Mouse (Mus musculus) forebrain, embryonic 14.5 days (tissue): ENCODE data around the gene B230217C12Rik. TPM values are rescaled to one million over a fixed set of nuclear protein-coding genes. Genes with fewer than 3 reads are reported as not detected.

ENCODE experiments used
- ATAC-seq: fragments of 200-750 bp; cut with Nextera tagmentation; 2 replicates; pipeline ENCODE4 v1.8.0; 2017; ENCODE audit warnings: mild to moderate bottlenecking, moderate library complexity
- DNase-seq: peaks from one replicate; pipeline ENCODE4 v3.0.0-alpha.2; 2015; ENCODE audit warnings: low spot score
- H3K27ac ChIP-seq: fragments of 300-500 bp; sonication (generic); 2 replicates; pipeline ENCODE4 v1.5.1; 2014; ENCODE audit warnings: low read depth, mild to moderate bottlenecking, control low read depth, low read length, moderate library complexity
- H3K27me3 ChIP-seq: fragments of 300-500 bp; sonication (generic); replicated peaks from 2 replicates; pipeline ENCODE4 v1.6.1; 2014; ENCODE audit warnings: low read length, control low read depth, mixed read lengths; ENCODE audit not compliant: control insufficient read depth, insufficient read depth
- H3K36me3 ChIP-seq: fragments of 300-500 bp; sonication (generic); 2 replicates; pipeline ENCODE4 v1.6.1; 2014; ENCODE audit warnings: low read length, control low read depth; ENCODE audit not compliant: control insufficient read depth, insufficient read depth
- H3K4me1 ChIP-seq: fragments of 300-500 bp; sonication (generic); 2 replicates; pipeline ENCODE4 v1.6.1; 2014; ENCODE audit warnings: antibody characterized with exemption, low read length, control low read depth; ENCODE audit not compliant: control insufficient read depth, insufficient read depth
- H3K4me2 ChIP-seq: fragments of 300-500 bp; sonication (generic); 2 replicates; pipeline ENCODE4 v1.6.1; 2014; ENCODE audit warnings: mild to moderate bottlenecking, control low read depth, low read length
- H3K4me3 ChIP-seq: fragments of 300-500 bp; sonication (generic); 2 replicates; pipeline ENCODE4 v1.5.1; 2014; ENCODE audit warnings: low read depth, low read length, control low read depth
- H3K9ac ChIP-seq: fragments of 300-500 bp; sonication (generic); 2 replicates; pipeline ENCODE4 v1.6.1; 2014; ENCODE audit warnings: mild to moderate bottlenecking, low read length, control low read depth, moderate library complexity
- H3K9me3 ChIP-seq: fragments of 300-500 bp; sonication (generic); replicated peaks from 2 replicates; pipeline ENCODE4 v1.6.1; 2016; ENCODE audit warnings: low read length, control low read depth, mixed read lengths; ENCODE audit not compliant: control insufficient read depth
- WGBS: fragments of 180-500 bp; shearing (Covaris S2); extraction: QIAGEN DNeasy Blood & Tissue Kit; methylation state at CpG from one replicate; pipeline ENCODE4 v1.1.7; 2014; 5-methylcytosine and 5-hydroxymethylcytosine counted together
- polyA plus RNA-seq: library from polyadenylated mRNA; unstranded; fragments of >200 nt; fragmentation: Nextera tagmentation; extraction: Ambion mirVana; gene quantifications from 2 replicates; pipeline ENCODE4 v1.2.1, GENCODE M21; 2014

The B230217C12Rik gene
- polyA plus RNA-seq, result 20.3 and 21.5 TPM in 2 replicates

GRCm38 (mm10) chr11:97840539-97840954 lies at the start of gene B230217C12Rik:
Gene B230217C12Rik, plus strand, starts transcription at chr11:97840780.
- Histone ChIP-seq H3K36me3 (peaks cover 26% of the 10 kb centered on the region), H3K4me3 (peak within 1 kb of the TSS; percentile 40), H3K9me3 (no peaks in the 10 kb centered on the region), H3K27ac (peak within 1 kb of the TSS; percentile 81), H3K9ac (peak within 1 kb of the TSS; percentile 67), H3K4me1 (peaks cover 9% of the 10 kb centered on the region; the same call in 1 of the 2 replicates), H3K4me2 (peak within 1 kb of the TSS; percentile 54), H3K27me3 (no peaks in the 10 kb centered on the region)
- ATAC-seq, result peak; percentile 43
- DNase-seq, result peak; percentile 64
- whole genome bisulfite sequencing, result under 1% methylated on average over 6 of the region's 6 CpGs

- no peak for ATAC-seq
- Histone ChIP-seq H3K4me1 (no peaks in the 10 kb centered on the region), H3K9me3 (no peaks in the 10 kb centered on the region), H3K27ac (no peak overlapping the region), H3K4me2 (no peak overlapping the region), H3K27me3 (no peaks in the 10 kb centered on the region), H3K4me3 (no peak overlapping the region), H3K9ac (no peak overlapping the region), H3K36me3 (no peaks in the 10 kb centered on the region)
- peak; percentile 76 for DNase-seq
- WGBS, result 6% methylated on average over 2 of the region's 2 CpGs
These were observed 47.4 kb upstream of the B230217C12Rik start for GRCm38 (mm10) chr11:97793165-97793564.

- no peak for ATAC-seq
- peaks cover 11% of the 10 kb centered on the region for H3K4me1 ChIP-seq
- no peaks in the 10 kb centered on the region for H3K27me3 ChIP-seq
- no peaks in the 10 kb centered on the region for H3K9me3 ChIP-seq
- 5% methylated on average over 6 of the region's 6 CpGs for WGBS
- H3K4me3 ChIP-seq, result no peak overlapping the region
- peak; percentile 69 for DNase-seq
- H3K27ac ChIP-seq, result no peak overlapping the region
- H3K9ac ChIP-seq, result no peak overlapping the region
- H3K36me3 ChIP-seq, result no peaks in the 10 kb centered on the region
- H3K4me2 ChIP-seq, result no peak overlapping the region
These were observed 43.7 kb upstream of the B230217C12Rik start for GRCm38 (mm10) chr11:97796910-97797309.

GRCm38 (mm10) chr11:97797369-97798082 lies 43.1 kb upstream of the B230217C12Rik start:
- Histone ChIP-seq H3K9me3 (no peaks in the 10 kb centered on the region), H3K27me3 (no peaks in the 10 kb centered on the region), H3K4me3 (no peak overlapping the region), H3K27ac (no peak overlapping the region), H3K36me3 (no peaks in the 10 kb centered on the region), H3K9ac (no peak overlapping the region), H3K4me1 (peaks cover 17% of the 10 kb centered on the region), H3K4me2 (no peak overlapping the region)
- DNase-seq (no peak), ATAC-seq (no peak)
- whole genome bisulfite sequencing, result 60% methylated on average over 15 of the region's 15 CpGs

- no peak overlapping the region for H3K9ac ChIP-seq
- 0 out of 2 replicates have a peak overlapping the region, but pooled peaks have one; percentile 98 for H3K4me3 ChIP-seq
- H3K9me3 ChIP-seq, result no peaks in the 10 kb centered on the region
- H3K27ac ChIP-seq, result no peak overlapping the region
- no peaks in the 10 kb centered on the region for H3K27me3 ChIP-seq
- WGBS, result 29% methylated on average over 8 of the region's 8 CpGs
- peaks cover 18% of the 10 kb centered on the region for H3K4me1 ChIP-seq
- no peaks in the 10 kb centered on the region for H3K36me3 ChIP-seq
- no peak overlapping the region for H3K4me2 ChIP-seq
- ATAC-seq (no peak), DNase-seq (no peak)
These were observed 42.5 kb upstream of the B230217C12Rik start for GRCm38 (mm10) chr11:97798083-97798435.

- no peaks in the 10 kb centered on the region for H3K27me3 ChIP-seq
- peak within 1 kb of the TSS; percentile 96 for H3K9ac ChIP-seq
- H3K4me1 ChIP-seq, result peaks cover 18% of the 10 kb centered on the region
- WGBS, result under 1% methylated on average over 11 of the region's 11 CpGs
- H3K27ac ChIP-seq, result peak within 1 kb of the TSS; percentile 95
- ATAC-seq (peak; percentile 68), DNase-seq (peak; percentile 88)
- H3K4me2 ChIP-seq, result peak within 1 kb of the TSS; percentile 88
- no peaks in the 10 kb centered on the region for H3K9me3 ChIP-seq
- no peaks in the 10 kb centered on the region for H3K36me3 ChIP-seq
- peak within 1 kb of the TSS; percentile 98 for H3K4me3 ChIP-seq
These were observed 41.8 kb upstream of the B230217C12Rik start, which contains the start of gene Lasp1 for GRCm38 (mm10) chr11:97798782-97799145. Gene Lasp1, plus strand, starts transcription at chr11:97799000.

- Histone ChIP-seq H3K4me3 (peak overlapping the region; percentile 98), H3K9ac (peak overlapping the region; percentile 96), H3K4me2 (peak overlapping the region; percentile 88), H3K27me3 (no peaks in the 10 kb centered on the region), H3K36me3 (no peaks in the 10 kb centered on the region), H3K27ac (peak overlapping the region; percentile 95), H3K9me3 (no peaks in the 10 kb centered on the region), H3K4me1 (peaks cover 20% of the 10 kb centered on the region)
- peak; percentile 89 for DNase-seq
- ATAC-seq, result peak; percentile 85
- WGBS, result under 1% methylated on average over 71 of the region's 71 CpGs
These were observed 41.2 kb upstream of the B230217C12Rik start for GRCm38 (mm10) chr11:97799146-97799993.

- peak overlapping the region; percentile 95 for H3K27ac ChIP-seq
These were observed 40.4 kb upstream of the B230217C12Rik start for GRCm38 (mm10) chr11:97799994-97800690.

More at GRCm38 (mm10) chr11:97799994-97800690, 40.4 kb upstream of the B230217C12Rik start:
- peak overlapping the region; percentile 88 for H3K4me2 ChIP-seq
- peak; percentile 69 for DNase-seq
- no peaks in the 10 kb centered on the region for H3K9me3 ChIP-seq
- WGBS, result under 1% methylated on average over 21 of the region's 43 CpGs
- H3K27me3 ChIP-seq, result no peaks in the 10 kb centered on the region
- peak overlapping the region; percentile 98 for H3K4me3 ChIP-seq
- H3K4me1 ChIP-seq, result peaks cover 28% of the 10 kb centered on the region
- no peaks in the 10 kb centered on the region for H3K36me3 ChIP-seq
- ATAC-seq, result peak; percentile 65
- H3K9ac ChIP-seq, result peak overlapping the region; percentile 96
